Mouse (Mus musculus) frontal cortex, adult 2 months (tissue): ENCODE data around the gene Chmp6. TPM values are rescaled to one million over a fixed set of nuclear protein-coding genes. Genes with fewer than 3 reads are reported as not detected.

Experiments used
- DNase-seq, 2 experiments: peaks; one replicate each; pipeline ENCODE4 v3.0.0; 2022; ENCODE audit warnings: low spot score in 1 of 2; ENCODE audit errors: extremely low spot score in 1 of 2
- polyA plus RNA-seq: library from polyadenylated mRNA; depleted of rRNA; stranded (reverse); fragments of >200 nt; gene quantifications from 2 replicates; pipeline ENCODE4 v1.2.3, GENCODE M21; 2012

Gene Chmp6
- polyA plus RNA-seq, 1 experiment, result 45.3 TPM

GRCm38 (mm10) chr11:119934773-119935172 is 21.5 kb downstream of the Chmp6 start:
- no peak for DNase-seq

GRCm38 (mm10) chr11:119935457-119935856 is 22.2 kb downstream of the Chmp6 start:
- DNase-seq, result peak in 1 of 2 experiments; percentile 86

DNA sequence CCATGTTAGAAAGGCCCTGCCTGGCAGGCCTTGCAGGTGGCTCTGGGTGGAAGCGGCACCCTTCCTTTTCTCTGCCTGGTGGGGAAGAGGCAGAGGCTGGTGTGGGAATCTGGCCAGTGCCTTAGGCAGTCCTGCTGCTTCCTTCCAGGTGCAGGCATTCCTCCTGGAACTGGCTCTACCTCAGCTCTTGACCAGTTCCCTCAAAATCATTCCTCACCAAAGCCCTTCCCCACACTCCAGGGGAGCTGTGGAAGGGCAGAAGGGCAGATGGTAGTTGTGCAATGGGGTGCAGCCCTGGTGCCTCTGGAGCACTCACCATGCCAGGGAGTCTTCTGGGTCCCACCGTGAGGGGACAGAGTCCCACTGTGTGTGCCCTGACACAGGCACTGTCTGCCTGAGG is 23.2 kb downstream of the Chmp6 start:
- no peak for DNase-seq

- DNase-seq, result peak; percentile 83 to 85
These were observed 24.0 kb downstream of the Chmp6 start for GRCm38 (mm10) chr11:119937216-119937615.

DNA sequence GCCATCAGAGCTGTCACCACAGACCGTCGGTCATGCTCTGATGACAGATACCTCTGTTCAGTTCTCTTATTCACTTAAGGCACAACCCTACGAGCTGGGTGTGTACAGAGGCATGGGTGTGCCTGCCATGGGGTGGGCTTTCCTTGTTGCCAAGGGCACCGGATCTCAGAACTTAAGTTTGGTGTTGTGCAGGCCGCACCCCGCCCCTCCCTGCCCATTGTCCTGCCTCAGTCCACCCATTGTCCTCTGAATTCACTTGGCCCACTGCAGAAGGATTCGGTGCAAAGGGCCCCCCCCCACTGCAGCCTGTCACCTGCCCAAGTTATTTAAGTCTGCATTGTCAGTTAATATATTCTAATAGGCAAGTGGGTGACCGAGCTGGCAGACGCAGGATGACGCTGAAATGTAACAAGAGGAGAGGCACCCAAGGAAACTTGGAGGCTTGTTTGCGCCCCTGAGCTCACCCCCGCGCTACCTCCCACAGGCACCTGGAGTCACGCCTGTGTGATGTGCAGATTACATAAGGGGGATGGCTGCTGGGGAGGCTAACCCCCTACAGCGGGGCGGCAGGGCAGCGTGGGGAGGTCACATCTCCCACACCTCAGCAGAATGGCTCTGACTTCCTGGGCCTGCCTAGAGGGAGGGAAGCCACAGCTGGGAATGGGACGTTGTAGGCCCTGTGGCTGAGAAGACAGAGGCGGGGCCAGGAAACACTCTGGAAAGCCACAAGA is 24.7 kb downstream of the Chmp6 start:
- peak; percentile 53 to 79 for DNase-seq

GRCm38 (mm10) chr11:119939073-119939710 is 26.0 kb downstream of the Chmp6 start:
- no peak for DNase-seq

DNA sequence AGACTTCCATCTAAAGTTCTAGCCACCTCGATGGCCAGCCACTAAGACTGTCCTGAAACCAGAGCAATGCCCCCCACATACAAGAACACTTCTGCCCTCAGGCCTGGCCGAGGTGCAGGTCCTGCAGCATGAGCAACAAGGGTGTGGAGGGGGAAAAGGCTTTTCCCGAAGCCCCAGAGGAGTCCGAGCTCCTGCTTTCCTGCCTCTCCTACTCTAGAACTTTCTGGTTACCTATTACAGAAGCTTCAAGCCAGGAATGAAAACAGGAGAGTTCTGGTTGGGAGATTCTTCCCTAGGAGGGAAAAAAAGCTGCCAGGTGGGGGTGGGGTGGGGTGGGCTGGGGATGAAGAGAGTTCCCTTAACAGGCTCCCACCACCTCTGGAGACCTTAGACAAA is 26.5 kb downstream of the Chmp6 start:
- DNase-seq, result no peak

DNA sequence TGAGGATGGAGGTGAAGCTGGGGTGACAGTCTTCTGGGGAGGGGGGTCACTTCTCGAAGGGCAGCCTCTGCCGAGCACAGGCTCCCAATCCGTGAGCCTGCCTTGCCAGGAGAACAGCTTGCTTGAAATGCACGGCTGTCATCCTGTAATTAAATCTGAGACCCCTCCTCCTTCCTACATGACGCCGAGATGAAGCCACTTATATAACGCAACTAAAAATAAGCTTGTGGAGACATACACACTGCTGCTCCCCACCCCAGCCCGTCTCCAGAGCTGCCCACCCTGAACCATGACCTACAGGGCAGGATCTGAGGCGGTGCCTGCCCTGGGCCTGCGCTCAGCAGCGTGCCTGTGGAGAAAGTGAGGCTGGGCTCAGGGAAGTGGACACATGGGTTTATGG is 26.9 kb downstream of the Chmp6 start:
- DNase-seq, result peak; percentile 60 to 66

GRCm38 (mm10) chr11:119941794-119942193 is 28.6 kb downstream of the Chmp6 start:
- DNase-seq, result no peak

DNA sequence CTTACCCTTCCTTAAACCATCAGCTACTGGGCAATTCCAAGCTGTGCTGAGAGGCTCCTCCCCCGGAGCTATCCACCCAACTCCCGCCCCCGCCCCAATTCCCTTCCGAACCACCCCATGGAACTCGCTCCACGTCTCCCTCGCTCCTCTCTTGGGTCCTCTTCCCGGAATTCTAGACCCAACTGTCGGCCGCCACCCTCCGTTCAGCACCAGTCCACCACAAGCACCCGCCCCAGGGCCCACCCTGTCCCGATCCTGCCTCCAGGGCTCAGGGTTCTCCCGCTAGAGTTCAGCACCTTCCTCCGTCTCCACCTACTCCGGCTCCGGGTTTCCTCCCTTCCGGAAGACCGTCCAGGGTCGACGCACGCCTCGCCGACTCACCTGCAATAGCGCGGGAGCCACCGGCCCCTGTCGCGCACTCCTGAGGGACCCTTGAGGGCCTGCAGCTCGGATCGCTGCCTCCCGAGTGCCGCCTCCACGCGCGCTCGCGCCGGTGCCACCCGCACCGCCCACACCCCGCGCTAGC is 29.0 kb downstream of the Chmp6 start:
- DNase-seq, result peak in 1 of 2 experiments; percentile 56

GRCm38 (mm10) chr11:119942727-119943427 is 29.6 kb downstream of the Chmp6 start, which contains the start of gene Baiap2:
Gene Baiap2, plus strand, starts transcription at chr11:119942763.
- peak; percentile 95 to 98 for DNase-seq

DNA sequence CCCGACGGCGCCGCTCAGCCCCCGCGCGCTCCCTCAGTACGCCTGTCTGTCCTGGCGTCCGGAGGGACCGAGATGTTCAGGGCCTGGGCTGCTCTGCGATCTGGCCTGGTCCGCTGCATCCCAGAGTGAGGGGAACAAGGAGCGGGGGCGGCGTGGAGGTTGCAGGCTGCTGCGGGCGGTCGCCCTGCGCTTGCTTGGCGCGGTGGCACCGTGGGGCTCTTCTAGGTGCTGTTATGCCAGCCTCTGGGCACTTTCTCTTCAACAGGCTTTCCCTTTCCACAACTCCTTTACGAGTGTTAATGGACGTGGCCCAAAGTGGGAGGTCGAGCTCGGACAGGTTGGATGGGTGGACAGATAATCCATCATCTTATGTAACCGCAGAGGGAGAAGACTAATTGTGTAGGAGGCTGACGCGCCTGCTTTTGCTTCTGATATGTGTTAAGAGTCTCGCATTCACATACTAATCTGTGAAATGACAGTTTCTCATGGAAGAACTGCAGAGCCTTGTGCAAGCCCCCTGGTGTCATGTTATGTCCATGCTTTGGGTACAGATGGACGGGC is 30.3 kb downstream of the Chmp6 start:
- DNase-seq, result no peak

GRCm38 (mm10) chr11:119945343-119945742 is 32.1 kb downstream of the Chmp6 start:
- DNase-seq, result no peak

GRCm38 (mm10) chr11:119947426-119947825 is 34.2 kb downstream of the Chmp6 start:
- no peak for DNase-seq

DNA sequence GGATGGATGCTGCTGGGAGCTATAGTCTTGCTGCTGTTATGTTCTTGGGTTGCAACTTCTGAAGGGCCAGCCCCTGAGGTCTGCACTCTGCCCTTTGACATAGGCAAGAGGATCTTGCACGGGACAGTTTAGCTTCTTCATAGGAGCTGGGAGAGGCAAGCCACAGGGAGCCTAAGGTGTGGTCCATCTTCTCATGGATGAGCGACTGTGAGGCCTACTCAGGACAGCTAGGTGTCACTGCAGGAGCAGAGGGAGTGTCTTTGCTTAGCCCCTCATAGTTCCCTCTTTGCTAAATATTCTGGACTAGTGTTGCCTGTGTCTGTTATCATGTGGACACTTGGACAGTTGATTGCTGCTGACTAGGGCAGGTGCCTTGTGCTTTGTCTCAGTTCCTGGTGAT is 34.7 kb downstream of the Chmp6 start:
- DNase-seq, result no peak

DNA sequence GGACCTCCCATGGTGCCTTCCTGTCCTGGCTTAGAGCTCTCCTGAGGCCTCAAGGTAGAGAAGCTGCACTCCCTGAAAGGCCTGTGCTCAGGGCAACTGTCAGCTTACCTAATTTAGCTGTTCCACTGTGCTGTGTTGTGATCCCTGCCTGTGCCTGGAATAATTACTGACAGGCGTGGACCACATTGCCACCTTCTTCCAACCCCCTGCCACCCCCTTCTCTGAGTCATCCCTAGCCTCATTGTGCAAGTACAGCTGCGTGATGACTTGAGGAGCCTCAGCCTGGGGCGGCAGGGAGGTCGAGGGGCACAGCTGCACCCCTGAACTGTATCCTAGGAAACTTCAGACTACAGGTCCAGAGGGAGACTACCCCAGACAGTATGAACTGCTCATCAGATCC is 35.1 kb downstream of the Chmp6 start:
- DNase-seq, result no peak

DNA sequence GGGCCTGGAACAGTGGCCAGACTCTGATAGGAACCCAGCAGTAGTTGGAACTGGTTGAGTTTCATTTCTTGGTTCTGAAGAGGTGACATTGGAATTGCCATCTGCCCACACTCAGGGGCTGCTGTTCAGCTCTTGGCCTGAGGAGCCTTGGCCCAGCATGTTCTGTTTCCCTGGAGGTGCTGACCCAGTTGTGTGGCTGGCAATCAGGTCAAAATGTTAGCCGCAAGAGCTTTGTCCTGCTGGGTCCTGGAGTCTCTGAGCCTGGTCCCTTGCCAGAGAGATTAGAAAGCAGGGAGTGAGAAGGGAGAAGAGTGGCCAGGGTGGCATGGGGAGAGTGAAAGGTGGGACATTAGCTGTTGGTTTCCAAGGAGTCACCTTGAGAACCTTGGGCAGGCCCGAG is 35.6 kb downstream of the Chmp6 start:
- DNase-seq, result no peak

- DNase-seq, result no peak
These were observed 37.3 kb downstream of the Chmp6 start for GRCm38 (mm10) chr11:119950535-119950934.

- no peak for DNase-seq
These were observed 38.1 kb downstream of the Chmp6 start for GRCm38 (mm10) chr11:119951326-119951725.

DNA sequence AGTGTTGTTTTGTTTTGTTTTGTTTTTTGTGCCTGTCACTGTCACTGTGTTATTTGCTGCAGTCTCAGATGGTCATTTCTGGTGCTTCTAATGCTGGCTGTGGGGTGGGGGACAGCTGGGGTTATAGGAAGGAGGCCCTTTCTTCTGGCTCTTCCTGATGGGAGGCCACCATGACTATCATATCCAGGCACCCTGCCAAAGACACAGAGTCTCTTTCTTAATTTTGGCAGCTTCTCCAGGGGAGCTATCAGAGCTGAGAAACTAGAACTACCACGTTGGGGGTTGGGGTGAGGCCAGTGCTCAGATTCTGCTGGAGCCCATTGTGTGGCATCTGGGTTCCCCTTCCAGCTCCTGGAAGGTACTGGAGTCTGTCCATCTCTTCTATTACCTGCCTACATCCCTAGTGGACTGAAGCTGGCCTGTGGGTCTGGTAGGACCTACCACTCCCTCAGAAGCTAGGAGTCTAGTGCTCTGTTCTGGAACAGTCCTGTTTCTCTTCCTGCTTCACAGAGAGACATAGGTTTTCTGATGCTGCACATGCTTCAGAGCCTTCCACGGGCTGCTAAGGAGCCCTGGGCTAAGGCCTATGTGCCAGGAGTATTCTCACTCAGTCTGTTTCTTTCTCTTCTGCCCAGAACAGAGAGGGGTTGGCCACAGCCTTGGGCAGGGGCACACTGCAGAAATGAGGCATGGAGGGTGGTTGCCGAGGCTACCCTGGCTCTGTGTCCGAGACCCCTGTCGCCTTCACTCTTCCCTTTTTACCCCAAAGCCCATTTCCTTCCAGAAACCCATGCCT is 39.4 kb downstream of the Chmp6 start:
- no peak for DNase-seq
